Mouse (Mus musculus) heart, embryonic 16.5 days (tissue): ENCODE results near the gene Oscp1. TPM values are rescaled to one million over a fixed set of nuclear protein-coding genes. Genes with fewer than 3 reads are reported as not detected.

Experiments
- ATAC-seq: fragments of 200-750 bp; cut with Nextera tagmentation; replicated peaks from 2 replicates; pipeline ENCODE4 v1.8.0; 2017; ENCODE audit warnings: moderate number of reproducible peaks; ENCODE audit not compliant: insufficient read depth, low FRiP score; ENCODE audit errors: extremely low read depth
- H3K27ac ChIP-seq: fragments of 300-500 bp; sonication (generic); 2 replicates; pipeline ENCODE4 v1.5.1; 2014; ENCODE audit warnings: mild to moderate bottlenecking, low read length, control low read depth, moderate library complexity
- H3K27me3 ChIP-seq: fragments of 300-500 bp; sonication (generic); 2 replicates; pipeline ENCODE4 v1.6.1; 2014; ENCODE audit warnings: low read length, mixed read lengths; ENCODE audit not compliant: control insufficient read depth, insufficient read depth
- H3K36me3 ChIP-seq: fragments of 300-500 bp; sonication (generic); 2 replicates; pipeline ENCODE4 v1.6.1; 2014; ENCODE audit not compliant: control insufficient read depth, insufficient read depth
- H3K4me1 ChIP-seq: fragments of 300-500 bp; sonication (generic); 2 replicates; pipeline ENCODE4 v1.6.1; 2014; ENCODE audit warnings: low read length, mixed read lengths; ENCODE audit not compliant: control insufficient read depth, insufficient read depth
- H3K4me2 ChIP-seq: fragments of 300-500 bp; sonication (generic); 2 replicates; pipeline ENCODE4 v1.6.1; 2014; ENCODE audit warnings: low read depth, mild to moderate bottlenecking, control low read depth, low read length
- H3K4me3 ChIP-seq: fragments of 300-500 bp; sonication (generic); 2 replicates; pipeline ENCODE4 v1.5.1; 2014; ENCODE audit warnings: mild to moderate bottlenecking, control low read depth, low read length
- H3K9ac ChIP-seq: fragments of 300-500 bp; sonication (generic); 2 replicates; pipeline ENCODE4 v1.6.1; 2014; ENCODE audit warnings: low read length, control low read depth
- H3K9me3 ChIP-seq: fragments of 300-500 bp; sonication (generic); replicated peaks from 2 replicates; pipeline ENCODE4 v1.6.1; 2016; ENCODE audit warnings: low read length; ENCODE audit not compliant: control insufficient read depth
- WGBS: fragments of 180-500 bp; shearing (Covaris S2); extraction: QIAGEN DNeasy Blood & Tissue Kit; methylation state at CpG from one replicate; pipeline ENCODE4 v1.1.7; 2014; 5-methylcytosine and 5-hydroxymethylcytosine counted together
- polyA plus RNA-seq: library from polyadenylated mRNA; unstranded; fragments of >200 nt; fragmentation: Nextera tagmentation; extraction: Ambion mirVana; gene quantifications from 2 replicates; pipeline ENCODE4 v1.2.1, GENCODE M21; 2015

Gene Oscp1
- polyA plus RNA-seq, 1 experiment from 2014 or later: 8.3 TPM

GRCm38 (mm10) chr4:126130502-126130901, 72.1 kb downstream of the Oscp1 start:
- Histone ChIP-seq H3K4me2 (0 out of 2 replicates have a peak overlapping the region, but pooled peaks have one; percentile 5), H3K27me3 (no peaks in the 10 kb centered on the region), H3K27ac (peak overlapping the region; percentile 67), H3K36me3 (peaks cover 27% of the 10 kb centered on the region), H3K9ac (no peak overlapping the region), H3K9me3 (no peaks in the 10 kb centered on the region), H3K4me1 (peaks cover 17% of the 10 kb centered on the region), H3K4me3 (no peak overlapping the region)
- 44% methylated on average over 11 of the region's 11 CpGs for WGBS
- peak; percentile 35; the same call in 1 of the 2 replicates for ATAC-seq

DNA sequence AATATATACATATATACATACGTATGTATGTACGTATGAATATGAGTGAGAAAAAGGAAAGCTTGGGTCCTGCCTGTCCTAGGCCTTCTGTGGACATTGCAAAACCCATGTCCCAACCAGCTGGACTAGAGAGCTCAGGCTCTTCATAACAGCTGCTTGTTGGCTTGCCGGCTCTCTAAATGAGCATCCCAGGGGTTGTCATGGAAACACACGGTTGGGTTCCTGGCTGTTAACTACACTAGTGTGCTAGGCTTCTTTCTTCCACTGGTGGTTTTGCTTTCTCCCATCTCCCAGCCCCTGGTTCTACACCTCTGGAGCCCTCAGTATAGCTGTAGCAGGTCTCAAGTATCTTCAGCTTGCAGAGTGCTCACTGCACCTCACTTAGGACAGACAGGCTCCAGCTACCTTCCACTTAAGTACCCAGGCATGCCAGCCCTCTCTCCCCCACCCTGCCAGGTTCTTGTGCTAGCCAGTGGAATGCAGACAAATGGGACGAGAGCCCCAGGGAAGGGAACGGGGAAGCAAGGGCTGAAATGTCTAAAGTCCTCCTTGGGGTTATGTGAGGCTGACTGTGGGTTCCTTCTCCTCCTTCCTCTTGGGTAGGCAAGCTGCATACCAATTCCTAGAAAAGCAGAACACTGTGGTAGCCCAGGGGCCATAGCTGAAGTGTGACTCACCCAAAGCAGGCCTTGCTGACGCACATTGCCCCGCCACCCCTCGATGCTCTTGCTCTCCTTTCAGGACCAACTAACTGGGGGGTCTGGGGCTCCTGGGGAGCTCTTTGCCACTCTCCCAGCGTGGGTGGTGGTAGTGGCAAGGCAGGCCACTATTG, 73.1 kb downstream of the Oscp1 start:
- Histone ChIP-seq H3K27me3 (no peaks in the 10 kb centered on the region), H3K27ac (0 out of 2 replicates have a peak overlapping the region, but pooled peaks have one; percentile 8), H3K36me3 (peaks cover 31% of the 10 kb centered on the region), H3K9ac (no peak overlapping the region), H3K4me1 (peaks cover 17% of the 10 kb centered on the region), H3K4me3 (no peak overlapping the region), H3K4me2 (no peak overlapping the region), H3K9me3 (no peaks in the 10 kb centered on the region)
- WGBS: 52% methylated on average over 10 of the region's 10 CpGs
- no peak for ATAC-seq

- 65% methylated on average over 6 of the region's 6 CpGs for WGBS
- H3K9ac ChIP-seq: no peak overlapping the region
- no peaks in the 10 kb centered on the region for H3K9me3 ChIP-seq
- H3K36me3 ChIP-seq: peaks cover 40% of the 10 kb centered on the region
- no peak for ATAC-seq
- H3K27ac ChIP-seq: 0 out of 2 replicates have a peak overlapping the region, but pooled peaks have one; percentile 27
- H3K27me3 ChIP-seq: no peaks in the 10 kb centered on the region
- no peak overlapping the region for H3K4me3 ChIP-seq
- peaks cover 17% of the 10 kb centered on the region for H3K4me1 ChIP-seq
- no peak overlapping the region for H3K4me2 ChIP-seq
Observed at GRCm38 (mm10) chr4:126132636-126133264, 74.4 kb downstream of the Oscp1 start.

DNA sequence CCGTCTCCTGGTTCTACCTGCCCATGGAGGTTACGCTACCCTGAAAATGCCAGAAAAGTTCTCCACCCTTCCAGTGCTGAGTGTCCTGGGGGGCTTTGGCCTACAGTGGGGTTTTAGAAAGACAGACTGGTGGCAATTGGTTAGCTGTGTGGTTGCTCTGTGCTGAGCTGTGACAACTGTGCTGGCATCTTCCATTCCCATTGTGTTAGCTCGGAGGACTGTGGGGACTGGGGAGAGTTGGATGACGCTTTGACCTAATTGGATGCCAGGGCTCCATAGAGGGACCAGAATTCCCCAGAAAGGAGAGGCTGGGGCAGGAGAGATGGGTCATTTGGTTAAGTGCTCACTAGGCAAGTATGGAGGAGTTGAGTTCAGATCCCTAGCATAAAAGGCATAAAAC, 75.9 kb downstream of the Oscp1 start:
- no peak overlapping the region for H3K9ac ChIP-seq
- peaks cover 44% of the 10 kb centered on the region for H3K36me3 ChIP-seq
- H3K4me3 ChIP-seq: no peak overlapping the region
- no peaks in the 10 kb centered on the region for H3K9me3 ChIP-seq
- peaks cover 17% of the 10 kb centered on the region for H3K4me1 ChIP-seq
- no peak for ATAC-seq
- no peaks in the 10 kb centered on the region for H3K27me3 ChIP-seq
- no peak overlapping the region for H3K4me2 ChIP-seq
- H3K27ac ChIP-seq: no peak overlapping the region
- WGBS: 92% methylated on average over 4 of the region's 4 CpGs

DNA sequence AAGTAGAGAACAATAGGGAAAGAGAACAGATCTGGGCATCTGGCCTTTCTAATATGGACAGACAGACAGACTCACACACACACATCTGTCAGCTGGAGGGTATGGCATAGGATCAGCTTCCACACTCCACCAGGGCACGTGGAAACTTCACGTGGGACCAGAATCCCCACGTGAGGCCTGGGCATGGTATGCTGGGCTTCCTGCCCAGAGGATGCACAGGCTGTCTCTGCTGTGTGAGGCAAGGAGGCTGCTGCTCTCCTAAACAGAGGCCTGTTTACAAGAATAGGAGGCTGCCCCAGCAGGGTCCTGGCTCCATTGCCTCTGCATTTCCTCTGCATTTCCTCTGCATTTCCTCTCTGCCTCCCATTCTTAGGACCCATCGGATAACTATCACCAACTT, 76.3 kb downstream of the Oscp1 start:
- ATAC-seq: no peak
- Histone ChIP-seq H3K4me2 (no peak overlapping the region), H3K4me1 (peaks cover 17% of the 10 kb centered on the region), H3K4me3 (no peak overlapping the region), H3K27me3 (no peaks in the 10 kb centered on the region), H3K27ac (no peak overlapping the region), H3K9ac (no peak overlapping the region), H3K36me3 (peaks cover 47% of the 10 kb centered on the region), H3K9me3 (no peaks in the 10 kb centered on the region)
- 77% methylated on average over 4 of the region's 4 CpGs for WGBS

- H3K27ac ChIP-seq: no peak overlapping the region
- H3K4me1 ChIP-seq: peaks cover 8% of the 10 kb centered on the region
- no peaks in the 10 kb centered on the region for H3K9me3 ChIP-seq
- H3K36me3 ChIP-seq: peaks cover 43% of the 10 kb centered on the region
- H3K4me2 ChIP-seq: no peak overlapping the region
- H3K27me3 ChIP-seq: no peaks in the 10 kb centered on the region
- no peak overlapping the region for H3K4me3 ChIP-seq
- no peak overlapping the region for H3K9ac ChIP-seq
- no peak for ATAC-seq
- 81% methylated on average over 4 of the region's 4 CpGs for WGBS
Observed at GRCm38 (mm10) chr4:126137773-126138172, 79.4 kb downstream of the Oscp1 start.

- Histone ChIP-seq H3K4me3 (no peak overlapping the region), H3K27ac (peak overlapping the region; percentile 15; the same call in 1 of the 2 replicates), H3K36me3 (peaks cover 29% of the 10 kb centered on the region), H3K27me3 (no peaks in the 10 kb centered on the region), H3K4me2 (no peak overlapping the region), H3K9ac (no peak overlapping the region), H3K4me1 (peaks cover 8% of the 10 kb centered on the region), H3K9me3 (no peaks in the 10 kb centered on the region)
- 56% methylated on average over 5 of the region's 5 CpGs for WGBS
- no peak; the same call in 1 of the 2 replicates for ATAC-seq
Observed at GRCm38 (mm10) chr4:126141021-126141420, 82.7 kb downstream of the Oscp1 start.
